Mouse (Mus musculus): ENCODE results near the gene Unc5b. TPM values are rescaled to one million over a fixed set of nuclear protein-coding genes. Genes with fewer than 3 reads are reported as not detected.

Gene Unc5b
- polyA plus RNA-seq, 1 experiment from 2014 or later, result 2.6 TPM

DNA sequence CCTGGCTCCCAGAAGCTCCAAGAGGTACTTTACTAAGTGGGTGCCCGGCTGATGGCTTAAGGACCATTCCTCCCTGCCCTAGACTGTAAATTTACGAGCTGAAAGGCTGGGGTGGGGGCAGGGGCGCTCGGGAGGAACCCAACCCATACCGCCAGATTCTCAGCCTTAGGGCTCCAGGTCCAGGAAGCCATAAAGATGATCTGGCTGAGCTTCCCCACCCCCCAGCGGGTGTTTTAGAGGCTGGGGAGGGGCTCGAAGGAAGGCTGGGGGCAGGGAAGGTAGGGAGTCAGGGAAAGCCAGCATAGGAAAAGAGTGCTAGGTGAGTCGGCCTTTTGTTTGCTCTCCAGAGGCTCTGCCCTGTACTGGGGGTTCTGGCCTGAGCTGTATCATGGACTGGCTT, 17.8 kb downstream of the Unc5b start:
- no peak for TF ChIP-seq CTCF (IDR thresholded peaks at IDR 0.05; ENCODE audit: low read depth)
- Histone ChIP-seq H3K9me3 (ENCODE audit: control insufficient read depth) (no peaks in the 10 kb centered on the region), H3K36me3 (ENCODE audit: control insufficient read depth, insufficient read depth) (no peaks in the 10 kb centered on the region), H3K4me2 (replicated peaks; ENCODE audit: low read depth) (no peak overlapping the region), H3K27ac (ENCODE audit: low read depth, low read length) (no peak overlapping the region), H3K9ac (ENCODE audit: low read depth, low read length) (no peak overlapping the region), H3K27me3 (replicated peaks; ENCODE audit: control insufficient read depth, insufficient read depth, low read length) (no peaks in the 10 kb centered on the region), H3K4me3 (ENCODE audit: low read depth, low read length) (no peak overlapping the region), H3K4me1 (replicated peaks; ENCODE audit: control insufficient read depth, insufficient read depth, low read length) (peaks cover 10% of the 10 kb centered on the region)
- WGBS, result 22% methylated on average over 8 of the region's 8 CpGs
- no peak for ATAC-seq

- no peaks in the 10 kb centered on the region for H3K36me3 ChIP-seq (ENCODE audit: control insufficient read depth, insufficient read depth)
- no peak overlapping the region for H3K9ac ChIP-seq (ENCODE audit: low read depth, low read length)
- H3K27me3 ChIP-seq (replicated peaks; ENCODE audit: control insufficient read depth, insufficient read depth, low read length), result no peaks in the 10 kb centered on the region
- no peak overlapping the region for H3K4me3 ChIP-seq (ENCODE audit: low read depth, low read length)
- no peak overlapping the region for H3K4me2 ChIP-seq (replicated peaks; ENCODE audit: low read depth)
- no peak for TF ChIP-seq CTCF (IDR thresholded peaks at IDR 0.05; ENCODE audit: low read depth)
- 24% methylated on average over 15 of the region's 15 CpGs for WGBS
- peaks cover 10% of the 10 kb centered on the region for H3K4me1 ChIP-seq (replicated peaks; ENCODE audit: control insufficient read depth, insufficient read depth, low read length)
- no peaks in the 10 kb centered on the region for H3K9me3 ChIP-seq (ENCODE audit: control insufficient read depth)
- no peak for ATAC-seq
- no peak overlapping the region for H3K27ac ChIP-seq (ENCODE audit: low read depth, low read length)
These were observed 19.4 kb downstream of the Unc5b start for GRCm38 (mm10) chr10:60811792-60812525.

- no peaks in the 10 kb centered on the region for H3K36me3 ChIP-seq (ENCODE audit: control insufficient read depth, insufficient read depth)
- no peak for TF ChIP-seq CTCF (IDR thresholded peaks at IDR 0.05; ENCODE audit: low read depth)
- no peak for ATAC-seq
- H3K27ac ChIP-seq (ENCODE audit: low read depth, low read length), result no peak overlapping the region
- H3K4me2 ChIP-seq (replicated peaks; ENCODE audit: low read depth), result no peak overlapping the region
- no peaks in the 10 kb centered on the region for H3K27me3 ChIP-seq (replicated peaks; ENCODE audit: control insufficient read depth, insufficient read depth, low read length)
- no peak overlapping the region for H3K4me3 ChIP-seq (ENCODE audit: low read depth, low read length)
- no peaks in the 10 kb centered on the region for H3K9me3 ChIP-seq (ENCODE audit: control insufficient read depth)
- H3K9ac ChIP-seq (ENCODE audit: low read depth, low read length), result no peak overlapping the region
- WGBS, result 56% methylated on average over 6 of the region's 6 CpGs
- 0 out of 2 replicates have a peak, but pooled peaks cover 5% of the 10 kb centered on the region for H3K4me1 ChIP-seq (replicated peaks; ENCODE audit: control insufficient read depth, insufficient read depth, low read length)
These were observed 22.9 kb downstream of the Unc5b start for GRCm38 (mm10) chr10:60808447-60808846.

DNA sequence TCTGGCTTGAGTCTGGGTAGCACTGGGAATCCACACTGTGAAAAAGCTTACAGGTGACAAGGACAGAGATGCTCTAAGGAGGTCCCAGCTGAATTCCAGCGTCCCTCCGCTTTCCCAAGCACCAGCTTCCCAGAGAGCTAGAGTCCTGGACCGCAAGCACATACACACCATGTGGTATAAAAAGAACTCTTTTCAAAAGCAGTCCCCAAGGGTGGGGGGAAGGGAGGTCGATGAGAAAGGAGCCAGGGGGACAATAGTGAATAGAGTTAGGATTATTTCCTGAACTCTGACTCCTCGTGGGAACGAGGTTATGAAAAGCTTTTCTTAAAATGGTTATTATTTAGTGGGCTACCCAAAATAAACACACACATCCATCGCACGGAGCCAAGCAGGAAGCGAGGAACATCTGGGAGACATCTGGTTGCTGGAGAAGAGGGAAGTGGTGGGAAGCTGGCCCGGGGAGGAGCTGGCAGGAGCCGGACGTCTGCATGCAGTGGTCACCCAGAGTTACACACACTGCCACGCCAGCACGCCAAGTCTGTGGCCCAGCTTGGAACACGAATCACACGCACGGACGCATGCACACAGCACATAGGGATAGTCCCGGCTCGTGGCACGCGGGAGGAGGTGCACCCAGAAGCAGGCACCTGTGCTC, 23.7 kb downstream of the Unc5b start:
- Histone ChIP-seq H3K4me3 (ENCODE audit: low read depth, low read length) (no peak overlapping the region), H3K27ac (ENCODE audit: low read depth, low read length) (peak overlapping the region; percentile 41), H3K4me1 (replicated peaks; ENCODE audit: control insufficient read depth, insufficient read depth, low read length) (0 out of 2 replicates have a peak, but pooled peaks cover 5% of the 10 kb centered on the region), H3K27me3 (replicated peaks; ENCODE audit: control insufficient read depth, insufficient read depth, low read length) (no peaks in the 10 kb centered on the region), H3K9me3 (ENCODE audit: control insufficient read depth) (no peaks in the 10 kb centered on the region), H3K36me3 (ENCODE audit: control insufficient read depth, insufficient read depth) (no peaks in the 10 kb centered on the region), H3K4me2 (replicated peaks; ENCODE audit: low read depth) (0 out of 2 replicates have a peak overlapping the region, but pooled peaks have one; percentile 9), H3K9ac (ENCODE audit: low read depth, low read length) (no peak overlapping the region)
- no peak for ATAC-seq
- WGBS, result 47% methylated on average over 22 of the region's 22 CpGs
- TF ChIP-seq CTCF (IDR thresholded peaks at IDR 0.05; ENCODE audit: low read depth), result no peak

DNA sequence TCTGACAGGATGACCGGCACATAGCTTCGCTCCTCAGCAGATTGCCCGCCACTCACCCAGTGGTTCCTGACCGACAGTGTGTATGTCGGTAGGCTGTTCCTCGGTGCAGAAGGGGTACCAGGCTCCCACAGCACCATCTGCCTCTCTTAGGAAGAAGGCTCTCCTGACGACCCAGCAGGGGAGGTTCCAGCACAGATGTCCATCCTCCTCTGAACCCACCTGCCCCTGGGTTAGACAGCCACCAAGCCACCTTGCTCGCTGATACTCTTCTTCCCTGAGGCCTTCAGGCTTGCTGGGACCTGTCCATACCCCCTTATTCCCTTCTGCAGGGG, 25.2 kb downstream of the Unc5b start:
- Histone ChIP-seq H3K4me1 (replicated peaks; ENCODE audit: control insufficient read depth, insufficient read depth, low read length) (no peaks in the 10 kb centered on the region), H3K27ac (ENCODE audit: low read depth, low read length) (no peak overlapping the region), H3K36me3 (ENCODE audit: control insufficient read depth, insufficient read depth) (no peaks in the 10 kb centered on the region), H3K9ac (ENCODE audit: low read depth, low read length) (no peak overlapping the region), H3K27me3 (replicated peaks; ENCODE audit: control insufficient read depth, insufficient read depth, low read length) (no peaks in the 10 kb centered on the region), H3K4me2 (replicated peaks; ENCODE audit: low read depth) (no peak overlapping the region), H3K9me3 (ENCODE audit: control insufficient read depth) (no peaks in the 10 kb centered on the region), H3K4me3 (ENCODE audit: low read depth, low read length) (no peak overlapping the region)
- ATAC-seq, result no peak
- TF ChIP-seq CTCF (IDR thresholded peaks at IDR 0.05; ENCODE audit: low read depth), result no peak
- WGBS, result 84% methylated on average over 8 of the region's 8 CpGs

- Histone ChIP-seq H3K4me1 (replicated peaks; ENCODE audit: control insufficient read depth, insufficient read depth, low read length) (peaks cover 5% of the 10 kb centered on the region; the same call in 1 of the 2 replicates), H3K36me3 (ENCODE audit: control insufficient read depth, insufficient read depth) (no peaks in the 10 kb centered on the region), H3K9ac (ENCODE audit: low read depth, low read length) (no peak overlapping the region; the same call in 1 of the 2 replicates), H3K9me3 (ENCODE audit: control insufficient read depth) (no peaks in the 10 kb centered on the region), H3K27me3 (replicated peaks; ENCODE audit: control insufficient read depth, insufficient read depth, low read length) (no peaks in the 10 kb centered on the region), H3K27ac (ENCODE audit: low read depth, low read length) (no peak overlapping the region), H3K4me2 (replicated peaks; ENCODE audit: low read depth) (no peak overlapping the region), H3K4me3 (ENCODE audit: low read depth, low read length) (no peak overlapping the region)
- 80% methylated on average over 21 of the region's 21 CpGs for WGBS
- no peak for ATAC-seq
- TF ChIP-seq CTCF (IDR thresholded peaks at IDR 0.05; ENCODE audit: low read depth), result no peak
These were observed 25.8 kb downstream of the Unc5b start for GRCm38 (mm10) chr10:60805436-60806206.

Data from intestine, postnatal 0 days (tissue).